Mouse (Mus musculus) kidney, adult 18-20 months (tissue): Measurements from ENCODE around the gene Scin.
"Not testable (repeated sequence)": the region's sequence is repeated elsewhere in the genome, so short reads cannot be mapped to it uniquely, and the experiment has no call there.

ENCODE experiments used
- DNase-seq: peaks from one replicate; pipeline ENCODE4 v3.0.0; 2021

Scin gene

GRCm38 (mm10) chr12:40133573-40134271, at the start of gene Scin:
Gene Scin (minus strand): TSS chr12:40134228.
- peak; percentile 68 for DNase-seq

GRCm38 (mm10) chr12:40177089-40177488, 43.1 kb upstream of the Scin start:
- peak; percentile 27 for DNase-seq

GRCm38 (mm10) chr12:40176158-40176557, 42.1 kb upstream of the Scin start:
- DNase-seq: no peak

GRCm38 (mm10) chr12:40175171-40175570, 41.1 kb upstream of the Scin start:
- DNase-seq: not testable (repeated sequence)

GRCm38 (mm10) chr12:40171637-40172036, 37.6 kb upstream of the Scin start:
- DNase-seq: no peak

GRCm38 (mm10) chr12:40169675-40170074, 35.6 kb upstream of the Scin start:
- no peak for DNase-seq

GRCm38 (mm10) chr12:40164621-40165020, 30.6 kb upstream of the Scin start:
- peak; percentile 6 for DNase-seq

GRCm38 (mm10) chr12:40160777-40161176, 26.7 kb upstream of the Scin start:
- DNase-seq: no peak

- no peak for DNase-seq
Measured at GRCm38 (mm10) chr12:40154188-40154587, 20.2 kb upstream of the Scin start.

- no peak for DNase-seq
Measured at GRCm38 (mm10) chr12:40152353-40153069, 18.5 kb upstream of the Scin start.

- no peak for DNase-seq
Measured at GRCm38 (mm10) chr12:40147319-40147718, 13.3 kb upstream of the Scin start.

GRCm38 (mm10) chr12:40146510-40146909, 12.5 kb upstream of the Scin start:
- no peak for DNase-seq

GRCm38 (mm10) chr12:40140706-40141105, 6.7 kb upstream of the Scin start:
- DNase-seq: no peak

- no peak for DNase-seq
Measured at GRCm38 (mm10) chr12:40139484-40140245, 5.6 kb upstream of the Scin start.

- peak; percentile 12 for DNase-seq
Measured at GRCm38 (mm10) chr12:40134529-40134928, 501 bp upstream of the Scin start.

- DNase-seq: no peak
Measured at GRCm38 (mm10) chr12:40133194-40133572, 845 bp downstream of the Scin start.

GRCm38 (mm10) chr12:40118872-40119271, 15.2 kb downstream of the Scin start:
- no peak for DNase-seq

GRCm38 (mm10) chr12:40117045-40117444, 17.0 kb downstream of the Scin start:
- DNase-seq: peak; percentile 28

GRCm38 (mm10) chr12:40116214-40116613, 17.8 kb downstream of the Scin start:
- no peak for DNase-seq

- DNase-seq: no peak
Measured at GRCm38 (mm10) chr12:40114883-40115282, 19.1 kb downstream of the Scin start.

- DNase-seq: no peak
Measured at GRCm38 (mm10) chr12:40114020-40114419, 20.0 kb downstream of the Scin start.

- no peak for DNase-seq
Measured at GRCm38 (mm10) chr12:40113605-40114004, 20.4 kb downstream of the Scin start.

- DNase-seq: no peak
Measured at GRCm38 (mm10) chr12:40109227-40109626, 24.8 kb downstream of the Scin start.

- no peak for DNase-seq
Measured at GRCm38 (mm10) chr12:40108143-40108542, 25.9 kb downstream of the Scin start.
